Mouse (Mus musculus): ENCODE data around the gene Slc2a3. TPM values are rescaled to one million over a fixed set of nuclear protein-coding genes. Genes with fewer than 3 reads are reported as not detected.

Gene Slc2a3
- total RNA-seq, 2 experiments from 2014 or later = 10.8 to 13.4 TPM

Other genes with a start within 250 kb of the Slc2a3 start
- gene Aicda, start 247.8 kb downstream of the Slc2a3 start, total RNA-seq (2015; ENCODE audit: low replicate concordance) = not detected in 2 replicates
- not detected in 2 replicates for gene Aicda, start 247.8 kb downstream of the Slc2a3 start, total RNA-seq (2017; ENCODE audit: low replicate concordance)
- 29.2 and 35.2 TPM in 2 replicates for gene Apobec1, start 199.2 kb downstream of the Slc2a3 start, total RNA-seq (2015; ENCODE audit: low replicate concordance)
- 17.1 and 17.2 TPM in 2 replicates for gene Apobec1, start 199.2 kb downstream of the Slc2a3 start, total RNA-seq (2017; ENCODE audit: low replicate concordance)
- 5.8 and 8.8 TPM in 2 replicates for gene Gdf3, start 191.6 kb downstream of the Slc2a3 start, total RNA-seq (2015; ENCODE audit: low replicate concordance)
- gene Gdf3, start 191.6 kb downstream of the Slc2a3 start, total RNA-seq (2017; ENCODE audit: low replicate concordance) = not detected in 2 replicates
- gene Dppa3, start 175.2 kb downstream of the Slc2a3 start, total RNA-seq (2015; ENCODE audit: low replicate concordance) = not detected in 2 replicates
- not detected in 2 replicates for gene Dppa3, start 175.2 kb downstream of the Slc2a3 start, total RNA-seq (2017; ENCODE audit: low replicate concordance)
- not detected in 2 replicates for gene Nanog, start 94.2 kb downstream of the Slc2a3 start, total RNA-seq (2015; ENCODE audit: low replicate concordance)
- not detected in 2 replicates for gene Nanog, start 94.2 kb downstream of the Slc2a3 start, total RNA-seq (2017; ENCODE audit: low replicate concordance)
- gene Foxj2, start 18.3 kb upstream of the Slc2a3 start, total RNA-seq (2015; ENCODE audit: low replicate concordance) = 9.4 and 17.6 TPM in 2 replicates
- 5.2 and 9.2 TPM in 2 replicates for gene Foxj2, start 18.3 kb upstream of the Slc2a3 start, total RNA-seq (2017; ENCODE audit: low replicate concordance)
- 1.3 and 1.4 TPM in 2 replicates for gene C3ar1, start 54.5 kb upstream of the Slc2a3 start, total RNA-seq (2015; ENCODE audit: low replicate concordance)
- gene C3ar1, start 54.5 kb upstream of the Slc2a3 start, total RNA-seq (2017; ENCODE audit: low replicate concordance) = 0.26 TPM in 1 of 2 replicates, not detected in the other
- 15.1 and 22.7 TPM in 2 replicates for gene Necap1, start 72.8 kb upstream of the Slc2a3 start, total RNA-seq (2015; ENCODE audit: low replicate concordance)
- gene Necap1, start 72.8 kb upstream of the Slc2a3 start, total RNA-seq (2017; ENCODE audit: low replicate concordance) = 8.4 and 18.9 TPM in 2 replicates
- 36.9 and 48.7 TPM in 2 replicates for gene Clec4a1, start 120.2 kb upstream of the Slc2a3 start, total RNA-seq (2015; ENCODE audit: low replicate concordance)
- 6.4 and 11.0 TPM in 2 replicates for gene Clec4a1, start 120.2 kb upstream of the Slc2a3 start, total RNA-seq (2017; ENCODE audit: low replicate concordance)
- gene Clec4a3, start 150.9 kb upstream of the Slc2a3 start, total RNA-seq (2015; ENCODE audit: low replicate concordance) = 25.2 and 26.0 TPM in 2 replicates
- gene Clec4a3, start 150.9 kb upstream of the Slc2a3 start, total RNA-seq (2017; ENCODE audit: low replicate concordance) = 8.1 and 20.3 TPM in 2 replicates
- gene Clec4a4, start 188.7 kb upstream of the Slc2a3 start, total RNA-seq (2015; ENCODE audit: low replicate concordance) = 2.9 TPM in 1 of 2 replicates, not detected in the other
- not detected in 2 replicates for gene Clec4a4, start 188.7 kb upstream of the Slc2a3 start, total RNA-seq (2017; ENCODE audit: low replicate concordance)
- gene Clec4b1, start 248.3 kb upstream of the Slc2a3 start, total RNA-seq (2015; ENCODE audit: low replicate concordance) = 5.0 and 23.9 TPM in 2 replicates
- gene Clec4b1, start 248.3 kb upstream of the Slc2a3 start, total RNA-seq (2017; ENCODE audit: low replicate concordance) = 4.8 TPM in 1 of 2 replicates, not detected in the other